Mouse (Mus musculus): ENCODE measurements around the gene Gale.

DNA sequence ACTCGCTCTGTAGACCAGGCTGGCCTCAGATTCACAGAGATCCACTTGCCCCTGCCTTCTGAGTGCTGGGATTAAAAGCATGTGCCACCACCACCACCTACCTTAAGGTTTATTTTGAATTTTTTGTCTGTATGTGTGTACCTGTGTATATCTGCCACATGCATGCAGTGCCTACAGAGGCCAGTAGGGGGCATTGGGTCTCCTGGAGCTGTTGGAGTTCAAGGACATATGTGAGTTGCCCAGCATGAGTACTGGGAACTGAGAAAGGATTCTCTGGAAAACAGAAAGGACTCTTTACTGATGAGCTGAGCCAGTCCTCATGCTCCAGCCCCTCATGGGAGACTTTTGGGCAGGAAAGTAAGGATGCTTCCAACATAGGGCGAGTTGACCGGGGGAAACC lies 12.0 kb upstream of the Gale start:
- peak; percentile 26; the same call in 1 of the 2 replicates for TF ChIP-seq CTCF (conservative IDR thresholded peaks at IDR 0.05; ENCODE audit: insufficient read depth, insufficient read length, low read depth, low read length)
- TF ChIP-seq POLR2A (IDR thresholded peaks at IDR 0.05; ENCODE audit: low read depth, low read length) = no peak

Data from kidney, adult 2 months (tissue).